Mouse (Mus musculus): ENCODE data around the gene Nr4a3. TPM values are rescaled to one million over a fixed set of nuclear protein-coding genes. Genes with fewer than 3 reads are reported as not detected.

Nr4a3 gene
- polyA plus RNA-seq, 1 experiment = not detected

- Histone ChIP-seq H3K4me3 (ENCODE audit: insufficient read depth, low read depth, low read length) (peak overlapping the region; percentile 75), H3K4me1 (ENCODE audit: control insufficient read depth, insufficient read depth, low read length) (peaks cover 42% of the 10 kb centered on the region), H3K27ac (ENCODE audit: insufficient read depth, low read depth, low read length) (no peak overlapping the region)
- under 1% methylated on average over 33 of the region's 33 CpGs for WGBS
- TF ChIP-seq POLR2A (IDR thresholded peaks at IDR 0.05; ENCODE audit: insufficient read depth, low read depth, low read length) (no peak), CTCF (IDR thresholded peaks at IDR 0.05; ENCODE audit: insufficient read depth, low read depth, low read length) (no peak)
Observed at GRCm38 (mm10) chr4:48047136-48047765, 2.3 kb downstream of the Nr4a3 start.

GRCm38 (mm10) chr4:48047766-48048371 is 2.9 kb downstream of the Nr4a3 start:
- no peak for TF ChIP-seq POLR2A (IDR thresholded peaks at IDR 0.05; ENCODE audit: insufficient read depth, low read depth, low read length)
- TF ChIP-seq CTCF (IDR thresholded peaks at IDR 0.05; ENCODE audit: insufficient read depth, low read depth, low read length) = peak; percentile 23; the same call in 1 of the 2 replicates
- Histone ChIP-seq H3K4me1 (ENCODE audit: control insufficient read depth, insufficient read depth, low read length) (peaks cover 42% of the 10 kb centered on the region), H3K4me3 (ENCODE audit: insufficient read depth, low read depth, low read length) (peak overlapping the region; percentile 75), H3K27ac (ENCODE audit: insufficient read depth, low read depth, low read length) (no peak overlapping the region)
- WGBS = 4% methylated on average over 30 of the region's 30 CpGs

GRCm38 (mm10) chr4:48048456-48049315 is 3.7 kb downstream of the Nr4a3 start:
- peaks cover 42% of the 10 kb centered on the region for H3K4me1 ChIP-seq (ENCODE audit: control insufficient read depth, insufficient read depth, low read length)
- H3K4me3 ChIP-seq (ENCODE audit: insufficient read depth, low read depth, low read length) = peak overlapping the region; percentile 75
- 52% methylated on average over 35 of the region's 35 CpGs for WGBS
- TF ChIP-seq CTCF (IDR thresholded peaks at IDR 0.05; ENCODE audit: insufficient read depth, low read depth, low read length) = no peak
- no peak overlapping the region for H3K27ac ChIP-seq (ENCODE audit: insufficient read depth, low read depth, low read length)

GRCm38 (mm10) chr4:48050020-48050419 is 5.1 kb downstream of the Nr4a3 start:
- Histone ChIP-seq H3K27ac (ENCODE audit: insufficient read depth, low read depth, low read length) (no peak overlapping the region), H3K4me1 (ENCODE audit: control insufficient read depth, insufficient read depth, low read length) (peaks cover 37% of the 10 kb centered on the region), H3K4me3 (ENCODE audit: insufficient read depth, low read depth, low read length) (no peak overlapping the region)
- no peak for TF ChIP-seq POLR2A (IDR thresholded peaks at IDR 0.05; ENCODE audit: insufficient read depth, low read depth, low read length)
- TF ChIP-seq CTCF (IDR thresholded peaks at IDR 0.05; ENCODE audit: insufficient read depth, low read depth, low read length) = no peak
- 99% methylated on average over 3 of the region's 3 CpGs for WGBS

GRCm38 (mm10) chr4:48050442-48050841 is 5.5 kb downstream of the Nr4a3 start:
- H3K27ac ChIP-seq (ENCODE audit: insufficient read depth, low read depth, low read length) = no peak overlapping the region
- no peak for TF ChIP-seq POLR2A (IDR thresholded peaks at IDR 0.05; ENCODE audit: insufficient read depth, low read depth, low read length)
- TF ChIP-seq CTCF (IDR thresholded peaks at IDR 0.05; ENCODE audit: insufficient read depth, low read depth, low read length) = no peak
- WGBS = 88% methylated on average over 5 of the region's 5 CpGs
- peaks cover 37% of the 10 kb centered on the region for H3K4me1 ChIP-seq (ENCODE audit: control insufficient read depth, insufficient read depth, low read length)
- no peak overlapping the region for H3K4me3 ChIP-seq (ENCODE audit: insufficient read depth, low read depth, low read length)

GRCm38 (mm10) chr4:48051086-48051673 is 6.2 kb downstream of the Nr4a3 start:
- TF ChIP-seq CTCF (IDR thresholded peaks at IDR 0.05; ENCODE audit: insufficient read depth, low read depth, low read length) = no peak
- no peak for TF ChIP-seq POLR2A (IDR thresholded peaks at IDR 0.05; ENCODE audit: insufficient read depth, low read depth, low read length)
- H3K4me3 ChIP-seq (ENCODE audit: insufficient read depth, low read depth, low read length) = 0 out of 2 replicates have a peak overlapping the region, but pooled peaks have one; percentile 4
- H3K4me1 ChIP-seq (ENCODE audit: control insufficient read depth, insufficient read depth, low read length) = peaks cover 34% of the 10 kb centered on the region
- no peak overlapping the region for H3K27ac ChIP-seq (ENCODE audit: insufficient read depth, low read depth, low read length)
- WGBS = 67% methylated on average over 19 of the region's 19 CpGs

- WGBS = 30% methylated on average over 37 of the region's 37 CpGs
- TF ChIP-seq CTCF (IDR thresholded peaks at IDR 0.05; ENCODE audit: insufficient read depth, low read depth, low read length) (no peak), POLR2A (IDR thresholded peaks at IDR 0.05; ENCODE audit: insufficient read depth, low read depth, low read length) (no peak)
- no peak overlapping the region for H3K27ac ChIP-seq (ENCODE audit: insufficient read depth, low read depth, low read length)
- peaks cover 29% of the 10 kb centered on the region for H3K4me1 ChIP-seq (ENCODE audit: control insufficient read depth, insufficient read depth, low read length)
- 0 out of 2 replicates have a peak overlapping the region, but pooled peaks have one; percentile 4 for H3K4me3 ChIP-seq (ENCODE audit: insufficient read depth, low read depth, low read length)
Observed at GRCm38 (mm10) chr4:48051674-48052121, 6.7 kb downstream of the Nr4a3 start.

GRCm38 (mm10) chr4:48061716-48062115 is 16.8 kb downstream of the Nr4a3 start:
- TF ChIP-seq POLR2A (IDR thresholded peaks at IDR 0.05; ENCODE audit: insufficient read depth, low read depth, low read length) (no peak), CTCF (IDR thresholded peaks at IDR 0.05; ENCODE audit: insufficient read depth, low read depth, low read length) (no peak)
- Histone ChIP-seq H3K27ac (ENCODE audit: insufficient read depth, low read depth, low read length) (no peak overlapping the region), H3K4me1 (ENCODE audit: control insufficient read depth, insufficient read depth, low read length) (no peaks in the 10 kb centered on the region), H3K4me3 (ENCODE audit: insufficient read depth, low read depth, low read length) (no peak overlapping the region)
- 64% methylated on average over 8 of the region's 8 CpGs for WGBS
